Mouse (Mus musculus): ENCODE results near the gene Nanog.

DNA sequence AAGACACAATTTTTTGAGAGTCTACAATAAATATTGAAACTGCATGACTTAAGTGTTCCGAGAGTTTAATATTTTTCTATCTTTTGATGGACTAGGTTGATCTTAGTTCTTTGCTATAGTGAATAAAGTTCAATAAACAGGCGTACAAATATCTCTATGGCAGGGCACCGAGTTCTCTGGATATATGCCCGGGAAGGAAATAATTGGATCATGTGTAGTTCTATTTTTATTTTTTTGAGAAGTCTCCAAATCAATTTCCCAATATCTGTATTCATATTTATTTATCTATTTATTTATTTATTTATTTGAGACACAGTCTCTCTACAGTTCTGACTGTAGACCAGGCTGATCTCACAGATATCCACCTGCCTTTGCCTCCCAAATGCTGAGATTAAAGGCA, 36.4 kb upstream of the Nanog start:
- TF ChIP-seq MYOG (IDR thresholded peaks at IDR 0.05; ENCODE audit: control insufficient read depth in 1 of 3, insufficient read depth in 1 of 3, insufficient read length in 2 of 3, low read depth in 2 of 3) (no peak), POLR2A (IDR thresholded peaks at IDR 0.05; ENCODE audit: insufficient read length, low read depth) (no peak), TCF3 (IDR thresholded peaks at IDR 0.05; ENCODE audit: insufficient read length, low read depth) (no peak), CEBPB (IDR thresholded peaks at IDR 0.05; ENCODE audit: insufficient read depth, poor library complexity, severe bottlenecking) (no peak), USF1 (IDR thresholded peaks at IDR 0.05; ENCODE audit: low read depth) (no peak), POLR2AphosphoS2 (IDR thresholded peaks at IDR 0.05; ENCODE audit: insufficient read length, low read depth) (no peak)

All from myocyte (in vitro differentiated cells).